Mouse (Mus musculus) gastrocnemius, postnatal 36 days (tissue): ENCODE data around the gene Bdnf. TPM values are rescaled to one million over a fixed set of nuclear protein-coding genes. Genes with fewer than 3 reads are reported as not detected.

Experiments used
- DNase-seq, 2 experiments: peaks; one replicate each; pipeline ENCODE4 v3.0.0; 2022
- intact Hi-C: fragments of 180-260 bp; cut with DNase I; formaldehyde crosslinking; loops from one replicate; pipeline ENCODE4 v1.15.1; 2025
- total RNA-seq, 2 experiments: library from RNA; stranded (reverse); gene quantifications; 2 replicates each; pipeline ENCODE4 v1.2.3; 2021

Gene Bdnf
- total RNA-seq, 2 experiments from 2014 or later, result 0.44 to 0.94 TPM

DNA sequence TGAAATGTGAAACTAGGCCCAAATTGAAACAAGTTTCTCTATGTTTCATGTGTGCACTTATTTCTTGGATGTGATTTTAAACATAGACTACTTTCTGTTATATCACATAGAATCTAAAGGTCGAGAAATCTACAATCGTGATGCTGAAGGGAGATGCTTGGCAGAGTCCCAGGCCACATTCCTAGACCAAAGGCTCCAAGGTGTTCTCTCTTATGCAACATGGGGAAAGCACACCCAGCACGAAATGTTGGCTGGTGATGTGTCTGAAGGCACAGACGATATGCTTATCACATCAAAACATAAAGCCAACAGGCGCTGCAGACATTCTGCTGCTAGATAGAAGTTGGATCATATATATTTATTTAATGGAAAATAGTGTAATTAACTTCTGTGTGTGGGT, 25.8 kb downstream of the Bdnf start:
- intact Hi-C loops, result no loop called here
- no peak for DNase-seq

DNA sequence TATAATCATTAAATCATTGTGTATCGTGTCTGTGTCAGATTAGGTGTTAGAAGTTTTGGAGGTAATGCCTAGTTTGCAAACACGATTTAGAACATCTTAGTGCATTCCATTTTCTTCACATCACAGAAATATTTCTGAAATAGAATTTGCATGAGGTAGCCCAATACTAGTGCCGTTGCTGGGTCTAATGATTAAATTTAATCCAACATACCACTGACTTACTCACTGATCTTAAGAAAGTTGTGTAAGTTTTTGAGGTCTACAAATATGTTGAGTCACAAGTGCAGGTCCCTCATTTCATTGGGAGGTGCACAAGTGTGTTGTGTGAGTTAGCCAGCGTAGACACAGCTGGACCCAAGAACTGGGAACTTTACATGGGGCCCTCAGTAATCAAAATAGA, 29.1 kb downstream of the Bdnf start:
- intact Hi-C loops, result no loop called here
- no peak for DNase-seq

DNA sequence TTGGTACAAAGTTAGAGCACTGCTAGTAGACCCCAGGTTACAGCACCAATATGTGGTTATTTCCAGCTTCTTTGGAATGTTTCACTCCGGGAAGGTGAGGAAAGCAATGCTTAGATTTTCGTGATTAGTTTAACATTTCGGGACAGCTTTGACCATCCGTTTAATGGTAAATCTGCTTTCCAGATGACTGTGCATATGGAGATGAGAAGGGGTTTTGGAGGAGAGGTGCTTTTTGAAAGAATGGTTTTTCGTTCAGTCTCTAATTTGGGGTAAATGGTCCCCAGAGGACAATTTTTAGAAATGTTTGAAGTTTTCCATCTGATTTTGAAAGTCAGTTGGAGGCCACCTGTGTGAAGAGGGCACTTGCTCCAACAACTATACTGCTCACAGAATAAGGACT, 29.6 kb downstream of the Bdnf start:
- no peak for DNase-seq
- intact Hi-C loops, result no loop called here

DNA sequence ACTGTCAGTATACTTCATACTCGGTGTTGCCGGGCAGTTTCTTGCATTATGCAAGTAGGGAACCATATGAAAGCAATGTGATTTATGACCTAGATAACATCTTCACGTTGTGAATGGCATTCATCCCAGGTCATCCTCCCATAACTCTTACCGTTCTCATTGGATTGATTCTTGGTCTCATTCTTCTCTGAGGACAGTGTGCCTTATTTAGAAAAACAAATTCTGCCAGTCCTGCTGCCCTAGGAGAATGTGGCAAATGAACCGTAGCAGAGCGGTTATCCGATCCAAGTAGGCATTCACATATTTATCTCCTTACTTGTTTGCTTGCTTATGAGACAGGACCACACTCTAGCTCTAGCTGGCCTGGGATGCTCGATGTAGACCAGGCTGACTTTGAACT, 32.0 kb downstream of the Bdnf start:
- intact Hi-C loops, result no loop called here
- DNase-seq, result no peak

DNA sequence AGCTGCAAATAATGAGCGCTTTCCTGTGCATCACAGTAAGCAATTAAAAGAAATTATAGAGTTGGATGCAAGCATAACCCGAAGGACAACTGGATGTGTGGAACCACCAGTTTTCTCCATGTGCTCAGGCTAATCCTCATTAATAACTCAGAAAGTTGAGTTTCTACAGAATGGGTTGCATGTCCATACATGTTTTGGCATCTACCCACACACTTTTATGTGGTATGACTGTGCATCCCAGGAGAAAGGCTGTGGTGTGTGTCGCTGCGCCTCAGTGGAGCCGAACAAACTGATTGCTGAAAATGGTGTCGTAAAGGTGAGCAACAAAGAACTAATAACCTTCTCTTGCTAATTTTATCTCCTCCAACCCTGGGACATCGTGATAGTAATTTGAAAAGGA, 34.8 kb downstream of the Bdnf start:
- DNase-seq, result no peak
- intact Hi-C loops, result no loop called here

DNA sequence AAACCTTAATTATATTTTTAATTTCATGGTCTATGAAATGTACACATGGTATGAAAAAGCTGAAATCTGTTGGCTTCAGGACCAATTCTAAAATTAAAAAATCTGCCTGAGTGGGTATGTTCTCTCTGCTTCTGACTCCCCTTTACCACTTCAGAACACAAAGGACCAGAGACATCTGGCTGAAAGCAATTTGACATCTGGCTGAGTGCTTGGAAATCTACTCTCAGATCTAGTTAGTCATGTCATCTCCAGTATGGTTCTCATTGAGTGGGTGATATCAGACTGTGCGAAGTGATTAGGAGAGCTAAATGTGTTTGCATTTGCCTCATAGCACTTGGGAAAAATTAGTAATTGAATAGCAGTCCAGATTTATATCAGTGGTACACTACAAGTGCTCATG, 36.5 kb downstream of the Bdnf start:
- intact Hi-C loops, result no loop called here
- DNase-seq, result no peak

DNA sequence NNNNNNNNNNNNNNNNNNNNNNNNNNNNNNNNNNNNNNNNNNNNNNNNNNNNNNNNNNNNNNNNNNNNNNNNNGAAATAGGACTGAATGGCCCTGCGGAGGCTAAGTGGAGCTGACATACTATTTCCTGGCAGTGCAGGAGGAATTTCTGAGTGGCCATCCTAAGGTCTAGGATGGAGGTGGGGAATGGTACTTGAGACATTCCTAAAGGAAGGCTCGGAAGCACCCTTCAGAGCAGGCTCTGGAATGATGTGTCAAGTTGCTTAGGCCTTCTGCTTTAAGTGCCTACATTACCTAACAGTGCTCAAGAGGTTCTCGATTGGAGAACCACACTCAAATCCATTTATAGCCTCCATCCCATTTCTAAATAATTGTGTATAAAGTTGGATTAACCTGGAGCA, 50.8 kb downstream of the Bdnf start:
- DNase-seq, result no peak
- intact Hi-C loops, result no loop called here

DNA sequence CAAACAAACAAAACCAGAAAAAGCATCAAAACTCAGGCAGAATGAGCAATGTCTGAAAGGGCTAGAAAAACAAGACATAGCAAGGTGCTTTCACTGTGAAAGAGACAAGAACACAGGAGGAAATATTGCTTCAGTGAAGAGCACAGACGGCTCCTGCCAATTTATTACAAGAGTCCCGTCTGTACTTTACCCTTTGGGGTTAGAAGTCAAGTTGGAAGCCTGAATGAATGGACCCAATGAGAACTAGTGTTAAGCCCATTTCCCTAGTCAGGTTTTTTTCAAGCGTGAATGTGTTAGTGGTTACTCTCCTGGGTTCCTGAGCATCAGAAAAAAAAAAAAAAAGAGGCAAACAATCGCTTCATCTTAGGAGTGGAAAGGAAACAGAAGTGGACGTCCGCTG, 51.3 kb downstream of the Bdnf start:
- DNase-seq, result no peak
- intact Hi-C loops, result no loop called here

DNA sequence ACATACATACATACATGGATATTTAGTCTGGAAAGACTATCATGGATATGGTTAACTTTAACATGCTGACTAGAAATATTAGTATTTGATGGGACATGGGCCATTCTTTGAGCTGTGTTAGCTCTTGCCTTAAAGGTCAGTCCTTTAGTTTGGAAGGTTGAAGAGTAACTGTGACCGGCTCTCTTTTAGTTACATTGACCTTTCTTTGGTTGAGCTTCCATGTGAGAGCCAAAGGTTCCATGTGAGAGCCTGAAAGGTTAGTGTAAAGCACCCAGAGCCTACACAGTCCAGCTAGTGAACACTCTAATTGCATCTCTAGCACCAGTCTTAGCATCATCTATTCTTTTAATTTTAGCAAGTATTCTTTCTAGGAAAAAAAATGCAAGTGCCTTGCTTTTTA, 54.7 kb downstream of the Bdnf start:
- DNase-seq, result no peak
- intact Hi-C loops, result no loop called here

DNA sequence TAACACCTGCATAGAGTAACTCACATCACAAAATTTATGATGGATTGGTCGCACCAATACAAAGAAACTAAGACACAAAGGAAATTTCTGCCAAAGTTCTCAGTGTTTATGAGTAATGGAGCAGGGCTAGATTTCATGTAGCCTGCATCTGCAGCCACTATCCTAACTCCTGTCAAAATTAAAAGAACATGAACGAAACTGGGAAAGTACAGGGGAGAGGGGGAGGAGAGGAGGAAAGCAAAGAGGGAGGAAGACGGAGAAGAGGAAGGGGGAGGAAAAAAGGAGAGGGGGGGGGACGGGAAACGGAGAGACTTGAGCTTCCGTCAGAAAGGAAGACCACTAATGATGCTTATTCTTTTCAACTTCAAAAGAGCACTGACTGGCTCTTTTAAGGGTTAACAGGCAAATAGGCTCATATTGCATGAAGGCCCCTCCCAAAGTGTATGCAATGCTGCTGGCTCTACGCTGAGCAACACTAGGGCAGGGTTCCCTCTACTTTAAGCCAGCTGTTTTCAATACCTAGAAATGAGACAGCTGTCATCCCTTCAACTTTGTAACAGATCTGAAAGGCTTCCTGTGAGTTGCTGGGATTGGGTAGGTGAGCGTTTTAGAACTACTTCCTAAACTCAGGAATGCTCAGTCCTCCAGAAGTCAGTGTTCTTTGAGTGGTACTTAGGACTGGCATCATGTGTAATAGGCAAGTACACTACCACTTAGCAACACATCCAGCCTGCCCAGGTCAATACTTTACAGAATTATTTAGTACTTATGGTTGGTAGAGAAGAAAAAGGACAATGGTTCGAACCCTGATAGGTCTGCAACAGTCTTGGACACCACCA, 58.9 kb downstream of the Bdnf start:
- no peak for DNase-seq
- intact Hi-C loops, result no loop called here

DNA sequence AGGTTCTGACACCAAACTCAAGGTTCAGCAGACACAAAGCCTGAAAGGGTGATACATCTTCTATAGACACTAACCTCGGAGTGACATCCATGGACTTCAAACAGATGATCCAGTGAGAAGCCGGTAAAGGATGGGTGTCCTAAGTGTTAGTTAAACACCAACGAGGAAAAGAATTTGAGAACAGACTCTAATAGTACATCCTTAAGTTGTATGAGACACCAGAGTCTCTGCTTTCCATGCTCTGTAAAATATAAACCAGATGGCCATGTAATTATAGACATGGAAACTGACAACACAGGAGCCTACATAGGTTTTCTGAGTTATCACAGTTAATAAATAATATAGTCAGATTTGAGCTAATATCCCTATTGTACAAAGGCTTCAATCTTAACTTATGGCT, 59.7 kb downstream of the Bdnf start:
- DNase-seq, result no peak
- intact Hi-C loops, result no loop called here

DNA sequence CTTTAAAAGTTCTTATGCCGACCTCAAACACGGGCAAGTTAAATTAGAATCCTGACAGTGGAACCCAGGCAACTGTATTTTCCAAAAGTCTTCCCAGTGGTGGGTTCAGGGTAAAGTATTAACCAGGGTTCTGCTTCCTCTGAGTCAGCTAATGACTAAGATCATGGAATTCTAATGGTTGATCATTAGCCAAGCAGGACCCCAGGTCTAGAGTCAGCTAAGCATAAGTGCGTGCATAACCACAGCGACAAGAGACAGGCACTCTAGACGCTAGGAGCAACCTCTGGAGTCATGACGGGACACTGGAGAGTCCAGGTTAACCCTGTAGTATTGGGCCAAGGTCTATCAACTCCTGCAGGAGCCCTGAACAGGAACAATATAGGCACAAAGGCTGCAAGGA, 60.2 kb downstream of the Bdnf start:
- intact Hi-C loops, result no loop called here
- DNase-seq, result no peak

DNA sequence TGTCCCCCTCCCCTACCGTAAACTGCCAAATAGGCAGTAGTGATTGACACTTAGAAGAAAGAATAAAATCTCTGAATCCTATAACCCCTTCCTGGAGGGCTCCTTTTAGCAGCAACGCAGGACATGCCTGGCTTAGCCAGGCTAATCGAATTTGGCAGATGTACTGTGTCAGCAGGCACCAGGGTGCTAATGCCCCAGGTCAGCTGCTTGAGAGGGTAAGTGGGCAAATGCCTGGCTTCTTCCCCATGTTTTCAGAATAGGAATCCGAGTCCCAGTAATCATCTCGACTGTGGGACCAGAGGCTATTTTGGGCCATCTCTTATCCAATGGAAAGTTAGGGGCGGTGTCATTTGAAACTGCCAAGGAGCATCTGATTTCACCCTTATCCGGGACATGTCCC, 60.8 kb downstream of the Bdnf start:
- DNase-seq, result no peak
- intact Hi-C loops, result no loop called here

DNA sequence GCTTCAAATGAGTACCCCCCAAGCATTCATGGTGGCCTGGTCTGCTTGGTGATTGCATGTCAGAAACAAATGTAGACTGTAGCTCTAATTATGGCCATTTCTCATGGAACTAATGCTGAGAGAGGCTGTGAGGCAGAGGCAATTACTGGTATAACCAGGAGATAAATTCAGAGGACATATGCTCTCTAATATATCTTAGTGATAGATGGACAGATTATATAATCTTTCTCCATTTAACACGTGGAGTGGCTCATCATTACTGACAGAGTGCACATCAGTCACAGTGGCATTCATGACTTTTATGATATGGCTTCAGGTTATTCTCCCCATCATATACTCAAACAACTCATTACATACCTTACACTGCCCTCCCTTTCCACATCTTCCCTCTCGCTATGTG, 61.8 kb downstream of the Bdnf start:
- DNase-seq, result no peak
- intact Hi-C loops, result no loop called here

DNA sequence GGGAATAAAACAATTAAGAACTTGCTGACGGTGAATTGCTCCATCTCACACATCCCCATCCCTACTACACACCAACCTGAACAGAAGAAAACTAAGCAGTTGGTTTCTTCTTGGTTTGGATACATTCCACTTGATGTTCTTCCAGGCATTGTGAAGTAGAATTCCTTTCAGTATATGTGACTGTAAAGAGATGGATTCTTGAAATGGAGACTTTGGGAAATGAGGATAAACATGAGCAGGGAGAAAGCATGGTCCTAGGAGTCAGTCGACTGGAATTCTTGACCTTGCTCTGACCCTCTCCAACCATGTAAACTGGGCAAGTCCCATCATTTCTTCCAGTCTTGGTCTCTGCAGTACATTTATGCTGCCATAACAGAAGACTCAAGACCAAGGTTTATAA, 63.8 kb downstream of the Bdnf start:
- intact Hi-C loops, result no loop called here
- DNase-seq, result no peak

DNA sequence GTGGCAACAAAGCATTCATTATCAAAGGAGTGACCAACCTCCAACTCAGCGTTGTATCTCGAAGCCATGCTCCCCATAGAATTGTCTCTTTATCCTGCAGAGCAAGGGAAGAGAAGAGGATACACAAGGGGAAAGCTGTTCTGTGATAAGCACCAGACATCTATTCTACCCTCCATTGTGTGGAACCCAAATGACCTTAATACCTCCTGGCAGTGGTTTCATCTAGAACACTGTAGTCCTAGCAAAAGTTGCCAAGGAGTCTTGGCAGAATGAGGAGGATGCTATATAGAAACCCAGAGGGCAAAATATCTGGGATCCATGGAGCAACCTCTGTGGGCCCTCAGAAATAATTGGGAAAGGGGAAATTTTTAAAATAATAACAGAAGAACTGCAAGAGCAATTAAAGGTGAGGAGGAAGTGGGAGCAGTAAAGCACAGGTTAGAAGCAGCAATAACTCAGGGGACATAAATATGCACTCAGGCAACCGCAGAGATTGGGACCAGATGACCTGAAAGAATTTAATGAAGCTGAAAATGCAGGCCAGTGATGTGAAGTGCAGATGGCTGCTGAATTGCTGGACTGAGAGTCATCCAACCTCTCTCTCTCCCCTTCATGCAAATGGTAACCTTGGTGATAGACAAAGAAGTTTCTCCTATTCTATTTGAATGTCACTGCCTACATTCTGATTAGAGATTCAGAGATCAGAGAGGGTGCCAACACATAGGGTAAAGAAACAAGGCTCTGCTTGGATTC, 68.9 kb downstream of the Bdnf start:
- no peak for DNase-seq
- intact Hi-C loops, result no loop called here

DNA sequence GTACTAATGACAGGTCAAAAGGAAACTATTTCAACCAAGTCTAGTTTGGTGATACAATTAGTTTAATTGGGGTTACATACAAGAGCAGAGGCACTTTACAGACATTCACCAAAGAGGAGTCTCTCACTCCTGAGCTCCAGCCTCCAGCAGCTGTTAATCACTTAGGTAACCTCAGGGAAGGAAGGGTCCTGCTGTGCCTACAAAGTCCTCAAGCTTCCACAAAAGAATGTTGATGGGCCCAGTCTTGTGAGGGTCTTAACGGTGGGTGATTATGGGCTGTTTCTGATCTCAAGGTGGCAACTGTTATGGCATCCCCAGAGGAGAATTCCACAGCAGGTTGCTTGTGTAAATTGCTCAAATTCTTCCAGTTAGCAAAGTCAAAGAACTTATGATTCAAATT, 71.7 kb downstream of the Bdnf start:
- DNase-seq, result no peak
- intact Hi-C loops, result no loop called here

DNA sequence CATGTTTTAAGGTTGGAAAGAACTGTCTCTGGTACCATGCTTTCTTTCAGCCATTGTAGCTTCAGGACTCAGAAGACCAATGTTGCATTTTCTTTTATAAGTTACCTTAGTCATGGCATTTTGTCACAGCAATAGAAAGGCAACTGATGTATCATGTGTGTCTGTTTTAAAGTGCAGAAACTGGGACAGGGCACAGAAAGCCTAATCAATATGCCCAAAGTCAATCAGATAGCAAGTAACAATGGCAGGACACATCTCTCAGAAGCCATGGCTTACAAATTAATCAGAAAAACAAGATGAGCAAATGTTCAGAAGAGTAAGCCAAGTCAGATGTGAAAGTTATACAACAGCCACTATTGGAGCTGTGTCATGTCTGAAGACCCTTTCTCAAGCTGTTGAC, 73.9 kb downstream of the Bdnf start:
- intact Hi-C loops, result no loop called here
- DNase-seq, result no peak

DNA sequence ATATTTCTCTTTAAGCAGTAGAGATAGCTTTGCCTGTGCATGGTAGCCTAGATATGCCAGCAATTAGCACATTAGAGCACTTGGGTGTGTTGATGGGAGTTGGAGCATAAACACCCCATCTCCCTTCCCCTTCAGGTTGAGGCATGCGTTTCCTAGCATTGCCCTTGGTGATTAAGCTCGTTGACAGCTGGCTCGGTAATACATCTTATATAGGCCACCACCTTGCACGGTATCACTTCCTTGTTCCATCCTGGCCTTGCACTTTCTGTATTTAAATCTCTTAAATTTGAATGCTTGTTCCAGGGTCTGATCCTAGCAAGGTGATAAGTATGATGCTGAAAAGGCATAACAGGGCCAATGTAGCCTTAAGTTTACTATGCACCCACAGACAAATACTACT, 74.3 kb downstream of the Bdnf start:
- intact Hi-C loops, result no loop called here
- DNase-seq, result no peak

DNA sequence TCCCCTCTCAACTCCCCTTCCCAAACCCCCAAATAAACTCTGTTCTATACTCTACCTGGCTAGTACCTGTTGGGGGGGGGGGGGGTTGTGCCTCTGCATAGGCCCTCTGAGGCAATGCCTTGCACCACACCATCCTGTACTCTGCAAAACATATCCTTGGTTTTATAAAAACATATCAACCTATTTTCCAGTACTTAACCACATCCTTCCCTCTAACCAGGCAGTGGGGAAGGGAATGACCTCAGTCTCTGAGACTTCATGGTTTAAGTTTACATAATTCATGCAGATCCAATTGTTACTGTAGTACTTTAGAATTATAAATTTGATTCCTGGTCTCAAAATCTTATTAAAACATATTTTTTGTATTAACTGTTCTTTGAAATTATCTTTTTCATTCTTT, 75.5 kb downstream of the Bdnf start:
- DNase-seq, result no peak
- intact Hi-C loops, result no loop called here

DNA sequence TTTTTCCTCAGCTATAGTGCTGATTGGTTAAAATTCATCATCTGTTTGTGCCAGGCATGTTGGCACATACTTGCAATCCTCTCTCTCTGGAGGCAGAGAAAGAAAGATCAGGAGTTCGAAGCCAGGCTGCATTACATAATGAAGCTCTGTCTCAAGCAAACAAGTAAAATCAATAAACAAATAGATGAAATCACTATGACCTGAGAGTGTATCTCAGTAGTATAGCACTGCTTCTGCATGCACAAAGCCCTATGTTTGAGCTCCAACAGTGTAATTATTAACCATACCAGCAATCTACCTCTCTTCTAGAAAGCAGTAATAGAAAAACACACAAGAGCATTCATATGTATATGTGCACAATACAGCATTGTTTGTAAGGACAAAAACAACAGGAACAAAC, 76.0 kb downstream of the Bdnf start:
- no peak for DNase-seq
- intact Hi-C loops, result no loop called here

DNA sequence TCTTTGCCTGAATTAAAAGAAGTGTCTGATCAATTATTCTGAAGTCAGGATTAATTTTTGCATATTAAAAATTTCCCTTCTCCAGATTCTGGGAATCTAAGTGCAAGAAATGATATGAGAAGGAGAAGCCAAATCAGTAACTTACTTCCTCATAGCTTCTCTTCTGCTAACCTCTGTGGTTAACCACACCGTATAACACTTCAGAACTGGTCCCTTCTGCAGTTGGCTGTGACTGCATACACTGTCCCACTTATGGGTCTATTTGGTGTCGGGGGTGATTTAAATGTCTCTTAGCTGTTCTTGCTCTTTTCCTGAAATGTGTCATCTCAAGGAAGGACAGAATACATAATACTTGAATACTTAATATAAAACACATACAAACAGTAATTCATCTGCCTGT, 81.8 kb downstream of the Bdnf start:
- no peak for DNase-seq
- intact Hi-C loops, result no loop called here
